Mouse (Mus musculus) cerebellum, postnatal 10 days (tissue): Measurements from ENCODE around the gene Ccdc78.

Experiments
- DNase-seq, 2 experiments: peaks; one replicate each; pipeline ENCODE4 v3.0.0; 2021; ENCODE audit warnings: mixed read lengths in 2 of 2

The Ccdc78 gene

GRCm38 (mm10) chr17:25783861-25784574, 2.4 kb upstream of the Ccdc78 start:
- no peak for DNase-seq

GRCm38 (mm10) chr17:25785281-25785745, 1.1 kb upstream of the Ccdc78 start, which contains the start of gene Haghl:
Gene Haghl, minus strand, starts transcription at chr17:25785673.
- DNase-seq, result peak; percentile 98

GRCm38 (mm10) chr17:25786781-25787504, 563 bp downstream of the Ccdc78 start:
- no peak for DNase-seq

- DNase-seq, result peak in 1 of 2 experiments; percentile 44
Observed at GRCm38 (mm10) chr17:25791320-25791842, 5.0 kb downstream of the Ccdc78 start.

- peak; percentile 92 to 94 for DNase-seq
Observed at GRCm38 (mm10) chr17:25791843-25792527, 5.6 kb downstream of the Ccdc78 start.

GRCm38 (mm10) chr17:25792615-25793014, 6.2 kb downstream of the Ccdc78 start, which contains the start of gene Fam173a:
Gene Fam173a, minus strand, starts transcription at chr17:25792901.
- DNase-seq, result peak; percentile 75 to 77

GRCm38 (mm10) chr17:25794197-25794596, 7.8 kb downstream of the Ccdc78 start:
- peak in 1 of 2 experiments; percentile 51 for DNase-seq

- no peak for DNase-seq
Observed at GRCm38 (mm10) chr17:25794998-25795397, 8.6 kb downstream of the Ccdc78 start.

- peak in 1 of 2 experiments; percentile 67 for DNase-seq
Observed at GRCm38 (mm10) chr17:25795609-25796092, 9.3 kb downstream of the Ccdc78 start, which contains the start of gene AC134908.4. Gene AC134908.4, minus strand, starts transcription at chr17:25795659.

- peak in 1 of 2 experiments; percentile 60 for DNase-seq
Observed at GRCm38 (mm10) chr17:25796211-25796771, 9.9 kb downstream of the Ccdc78 start.

GRCm38 (mm10) chr17:25796951-25797369, 10.6 kb downstream of the Ccdc78 start, which contains the start of gene Metrn:
Gene Metrn, minus strand, starts transcription at chr17:25797136.
- DNase-seq, result peak; percentile 86 to 93

- DNase-seq, result peak; percentile 82 to 85
Observed at GRCm38 (mm10) chr17:25801029-25801428, 14.6 kb downstream of the Ccdc78 start.

- peak; percentile 80 to 81 for DNase-seq
Observed at GRCm38 (mm10) chr17:25802825-25803517, 16.6 kb downstream of the Ccdc78 start.

GRCm38 (mm10) chr17:25806507-25806906, 20.1 kb downstream of the Ccdc78 start:
- DNase-seq, result no peak

GRCm38 (mm10) chr17:25807452-25807851, 21.1 kb downstream of the Ccdc78 start:
- DNase-seq, result peak in 1 of 2 experiments; percentile 38

- DNase-seq, result peak in 1 of 2 experiments; percentile 26
Observed at GRCm38 (mm10) chr17:25808028-25808427, 21.6 kb downstream of the Ccdc78 start.

- DNase-seq, result peak; percentile 96 to 97
Observed at GRCm38 (mm10) chr17:25808789-25809605, 22.6 kb downstream of the Ccdc78 start, which contains the start of gene Fbxl16. Gene Fbxl16, plus strand, starts transcription at chr17:25809085.

- DNase-seq, result peak; percentile 82 to 84
Observed at GRCm38 (mm10) chr17:25809606-25810340, 23.4 kb downstream of the Ccdc78 start.

- peak in 1 of 2 experiments; percentile 24 for DNase-seq
Observed at GRCm38 (mm10) chr17:25810890-25811289, 24.5 kb downstream of the Ccdc78 start.

GRCm38 (mm10) chr17:25813471-25813870, 27.1 kb downstream of the Ccdc78 start:
- DNase-seq, result peak; percentile 72 to 73
